Mouse (Mus musculus) neural tube, embryonic 13.5 days (tissue): ENCODE data around the gene Mmp25. TPM values are rescaled to one million over a fixed set of nuclear protein-coding genes. Genes with fewer than 3 reads are reported as not detected.
A peak's percentile ranks its signal among the peaks of the same experiment; 100 is the strongest.

Source experiments
- ATAC-seq: fragments of 200-750 bp; cut with Nextera tagmentation; 2 replicates; pipeline ENCODE4 v1.8.0; 2017; ENCODE audit warnings: low read depth, mild to moderate bottlenecking, moderate TSS enrichment, moderate library complexity
- H3K27ac ChIP-seq: fragments of 300-500 bp; sonication (generic); replicated peaks from 2 replicates; pipeline ENCODE4 v1.5.1; 2015; ENCODE audit warnings: moderate library complexity, mild to moderate bottlenecking, inconsistent platforms
- H3K27me3 ChIP-seq: fragments of 300-500 bp; sonication (generic); 2 replicates; pipeline ENCODE4 v1.6.1; 2015; ENCODE audit warnings: mild to moderate bottlenecking, inconsistent platforms
- H3K36me3 ChIP-seq: fragments of 300-500 bp; sonication (generic); 2 replicates; pipeline ENCODE4 v1.6.1; 2015; ENCODE audit warnings: mild to moderate bottlenecking, inconsistent platforms
- H3K4me1 ChIP-seq: fragments of 300-500 bp; sonication (generic); replicated peaks from 2 replicates; pipeline ENCODE4 v1.6.1; 2015; ENCODE audit warnings: inconsistent platforms
- H3K4me2 ChIP-seq: fragments of 300-500 bp; sonication (generic); 2 replicates; pipeline ENCODE4 v1.6.1; 2015; ENCODE audit warnings: inconsistent platforms, mild to moderate bottlenecking, moderate library complexity
- H3K4me3 ChIP-seq: fragments of 300-500 bp; sonication (generic); 2 replicates; pipeline ENCODE4 v1.5.1; 2015; ENCODE audit warnings: mild to moderate bottlenecking, inconsistent platforms
- H3K9ac ChIP-seq: fragments of 300-500 bp; sonication (generic); 2 replicates; pipeline ENCODE4 v1.6.1; 2015; ENCODE audit warnings: moderate library complexity, mild to moderate bottlenecking, inconsistent platforms
- H3K9me3 ChIP-seq: fragments of 300-500 bp; sonication (generic); 2 replicates; pipeline ENCODE4 v1.6.1; 2016; ENCODE audit warnings: inconsistent platforms
- WGBS: fragments of 180-500 bp; shearing (Covaris S2); methylation state at CpG from one replicate; pipeline ENCODE4 v1.1.7; 2015; 5-methylcytosine and 5-hydroxymethylcytosine counted together
- polyA plus RNA-seq: library from polyadenylated mRNA; unstranded; fragments of >200 nt; fragmentation: Nextera tagmentation; extraction: Ambion mirVana; gene quantifications from 2 replicates; pipeline ENCODE4 v1.2.1, GENCODE M21; 2015

The Mmp25 gene
- polyA plus RNA-seq, 1 experiment from 2014 or later = 2.3 TPM

DNA sequence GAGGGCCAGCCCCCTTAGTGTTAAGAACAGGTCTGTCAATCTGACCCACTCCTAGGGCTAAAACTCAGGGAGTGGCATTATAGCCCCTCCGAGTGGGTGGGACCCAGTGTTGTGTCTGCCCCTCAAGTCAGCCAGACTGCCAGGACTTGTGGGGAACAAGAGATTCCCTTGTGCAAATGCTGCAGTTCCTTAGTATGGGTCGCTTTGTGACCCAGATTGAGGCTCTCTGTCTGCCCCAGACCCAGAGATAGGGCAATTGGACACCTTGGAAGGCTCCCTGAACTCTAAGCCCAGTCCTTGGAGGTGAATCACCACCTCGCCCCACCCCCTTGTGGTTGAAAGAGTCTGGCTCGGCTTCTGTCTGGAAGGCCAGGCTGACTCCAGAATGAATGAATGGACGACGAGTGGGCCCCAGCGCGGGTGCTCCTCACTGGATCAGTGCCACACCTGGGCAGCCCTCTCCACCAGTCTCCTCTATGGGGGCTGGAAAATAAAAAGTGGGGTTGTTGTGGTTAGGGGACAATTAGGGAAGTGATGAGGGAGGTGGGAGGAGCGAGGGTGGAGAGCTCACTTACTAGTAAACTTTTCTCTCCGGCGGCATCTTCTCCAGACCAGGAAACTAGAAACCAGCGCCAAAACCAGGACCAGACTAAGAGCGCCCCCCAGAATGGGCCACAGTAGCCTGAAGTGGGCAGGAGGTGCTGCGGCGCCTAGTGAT, 30.6 kb upstream of the Mmp25 start:
- Histone ChIP-seq H3K27me3 (peaks cover 64% of the 10 kb centered on the region), H3K4me3 (peak overlapping the region; percentile 44), H3K9me3 (no peaks in the 10 kb centered on the region), H3K27ac (no peak overlapping the region), H3K4me1 (peaks cover 60% of the 10 kb centered on the region), H3K36me3 (no peaks in the 10 kb centered on the region), H3K9ac (no peak overlapping the region; the same call in 1 of the 2 replicates), H3K4me2 (peak overlapping the region; percentile 88)
- 10% methylated on average over 15 of the region's 15 CpGs for WGBS
- no peak for ATAC-seq

GRCm38 (mm10) chr17:23675127-23675526, 30.1 kb upstream of the Mmp25 start:
- Histone ChIP-seq H3K27me3 (peaks cover 58% of the 10 kb centered on the region), H3K36me3 (peaks cover 6% of the 10 kb centered on the region), H3K4me1 (peaks cover 60% of the 10 kb centered on the region), H3K4me2 (peak overlapping the region; percentile 88), H3K4me3 (no peak overlapping the region), H3K9ac (0 out of 2 replicates have a peak overlapping the region, but pooled peaks have one; percentile 17), H3K9me3 (no peaks in the 10 kb centered on the region), H3K27ac (no peak overlapping the region)
- 41% methylated on average over 5 of the region's 5 CpGs for WGBS
- ATAC-seq = no peak

DNA sequence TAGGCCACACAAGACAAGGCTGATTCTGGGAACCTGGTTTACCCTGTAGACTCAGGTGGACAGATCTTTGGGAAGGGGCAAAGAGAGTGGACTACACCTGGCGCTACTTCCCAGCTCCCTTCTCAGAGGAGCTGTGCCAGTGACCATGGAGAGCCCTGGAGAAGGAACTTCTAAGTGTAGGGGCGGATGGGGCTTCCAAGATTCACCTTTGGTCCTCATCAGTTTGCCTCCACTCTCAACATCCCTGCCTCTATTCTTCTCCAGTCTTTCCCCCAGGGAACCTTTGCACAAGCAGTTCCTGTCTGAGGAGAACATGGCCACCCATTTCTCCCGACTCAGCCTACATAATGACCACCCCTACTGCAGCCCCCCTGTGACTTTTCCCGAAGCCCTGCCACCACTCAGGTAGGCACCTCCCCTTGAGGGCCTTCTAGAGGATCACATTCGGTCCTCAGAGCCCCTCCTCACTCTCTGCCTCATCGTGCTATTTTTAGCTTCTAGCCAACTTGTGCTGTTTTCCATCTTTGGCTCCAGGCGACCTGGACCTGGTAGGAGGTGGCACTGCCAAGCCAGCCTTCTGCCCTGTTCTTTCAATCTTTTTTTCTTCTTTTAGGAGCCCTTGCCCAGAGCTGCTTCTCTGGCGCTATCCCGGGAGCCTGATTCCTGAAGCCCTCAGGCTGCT, 29.3 kb upstream of the Mmp25 start:
- H3K9me3 ChIP-seq = no peaks in the 10 kb centered on the region
- WGBS = 42% methylated on average over 9 of the region's 9 CpGs
- peak overlapping the region; percentile 84 for H3K9ac ChIP-seq
- H3K27me3 ChIP-seq = peaks cover 51% of the 10 kb centered on the region
- peaks cover 13% of the 10 kb centered on the region for H3K36me3 ChIP-seq
- peak overlapping the region; percentile 88 for H3K4me2 ChIP-seq
- peak overlapping the region; percentile 59 for H3K4me3 ChIP-seq
- peaks cover 58% of the 10 kb centered on the region for H3K4me1 ChIP-seq
- no peak overlapping the region for H3K27ac ChIP-seq
- no peak for ATAC-seq

- Histone ChIP-seq H3K4me2 (peak within 1 kb of the TSS; percentile 88), H3K9me3 (no peaks in the 10 kb centered on the region), H3K4me3 (peak within 1 kb of the TSS; percentile 59), H3K36me3 (peaks cover 22% of the 10 kb centered on the region), H3K4me1 (peaks cover 54% of the 10 kb centered on the region), H3K27ac (peak within 1 kb of the TSS; percentile 83), H3K27me3 (peaks cover 42% of the 10 kb centered on the region), H3K9ac (peak within 1 kb of the TSS; percentile 84)
- WGBS = under 1% methylated on average over 45 of the region's 45 CpGs
- peak; percentile 94 for ATAC-seq
These were observed 28.5 kb upstream of the Mmp25 start, which contains the start of the genes Hcfc1r1 and Thoc6 for GRCm38 (mm10) chr17:23673424-23674073. Gene Hcfc1r1, plus strand, starts transcription at chr17:23673596. Gene Thoc6, minus strand, starts transcription at chr17:23673882.

DNA sequence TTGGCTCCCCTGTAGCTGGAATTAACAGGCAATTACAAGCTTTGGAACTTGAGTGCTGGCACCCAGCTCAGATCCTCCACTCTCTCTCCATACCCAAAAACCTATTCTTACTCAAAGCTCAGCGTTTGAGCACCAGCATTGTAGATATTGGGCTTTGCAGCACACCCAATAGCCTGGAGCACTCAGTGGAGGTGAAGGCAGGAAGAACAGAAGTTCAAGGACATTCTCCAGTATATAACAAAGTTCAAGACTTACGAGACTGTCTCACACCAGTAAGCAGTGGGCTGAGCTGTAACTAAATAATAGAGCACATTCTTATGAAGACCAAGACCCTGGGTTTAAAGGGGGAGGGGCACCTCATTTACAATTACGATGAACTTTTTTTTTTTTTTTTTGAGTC, 27.7 kb upstream of the Mmp25 start:
- Histone ChIP-seq H3K27me3 (peaks cover 34% of the 10 kb centered on the region), H3K27ac (no peak overlapping the region), H3K4me1 (peaks cover 54% of the 10 kb centered on the region), H3K4me3 (peak overlapping the region; percentile 59), H3K9me3 (no peaks in the 10 kb centered on the region), H3K36me3 (peaks cover 29% of the 10 kb centered on the region), H3K9ac (peak overlapping the region; percentile 84; the same call in 1 of the 2 replicates), H3K4me2 (peak overlapping the region; percentile 88)
- WGBS = 68% methylated on average over 3 of the region's 3 CpGs
- ATAC-seq = 0 out of 2 replicates have a peak, but pooled peaks have one; percentile 0

DNA sequence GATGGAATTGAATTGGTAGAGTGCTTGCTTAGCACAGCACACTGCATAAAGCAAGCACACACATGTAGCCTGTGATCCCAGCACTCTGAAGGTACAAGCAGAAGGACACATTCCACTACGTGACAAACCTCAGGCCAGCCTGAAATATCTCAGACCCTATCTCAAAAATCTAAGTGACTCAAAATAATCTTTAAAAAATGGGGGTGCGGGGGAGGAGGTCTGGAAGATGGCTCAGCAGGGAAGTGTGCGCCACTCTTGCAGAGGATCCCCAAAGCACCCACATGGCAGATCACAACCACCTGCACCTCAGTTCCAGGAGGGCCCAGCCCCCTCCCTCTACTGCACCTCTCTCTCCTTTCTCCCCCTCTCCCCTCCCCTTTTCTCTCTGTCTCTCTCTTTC, 26.4 kb upstream of the Mmp25 start:
- H3K4me3 ChIP-seq = no peak overlapping the region
- no peak overlapping the region for H3K9ac ChIP-seq
- no peak overlapping the region for H3K4me2 ChIP-seq
- no peak overlapping the region for H3K27ac ChIP-seq
- H3K9me3 ChIP-seq = no peaks in the 10 kb centered on the region
- 96% methylated on average over 3 of the region's 3 CpGs for WGBS
- peaks cover 42% of the 10 kb centered on the region for H3K4me1 ChIP-seq
- peaks cover 24% of the 10 kb centered on the region for H3K27me3 ChIP-seq
- H3K36me3 ChIP-seq = peaks cover 41% of the 10 kb centered on the region
- ATAC-seq = no peak

- Histone ChIP-seq H3K9me3 (no peaks in the 10 kb centered on the region), H3K4me1 (peaks cover 33% of the 10 kb centered on the region), H3K4me3 (no peak overlapping the region), H3K36me3 (peaks cover 48% of the 10 kb centered on the region), H3K27me3 (peaks cover 15% of the 10 kb centered on the region), H3K4me2 (no peak overlapping the region), H3K9ac (no peak overlapping the region), H3K27ac (no peak overlapping the region)
- no peak for ATAC-seq
- 91% methylated on average over 7 of the region's 7 CpGs for WGBS
These were observed 25.5 kb upstream of the Mmp25 start for GRCm38 (mm10) chr17:23670516-23671074.

- Histone ChIP-seq H3K36me3 (peaks cover 46% of the 10 kb centered on the region), H3K9ac (no peak overlapping the region), H3K4me2 (no peak overlapping the region), H3K27ac (no peak overlapping the region), H3K27me3 (peaks cover 32% of the 10 kb centered on the region), H3K9me3 (no peaks in the 10 kb centered on the region), H3K4me3 (no peak overlapping the region), H3K4me1 (peaks cover 5% of the 10 kb centered on the region)
- ATAC-seq = no peak
- WGBS = 88% methylated on average over 14 of the region's 14 CpGs
These were observed 20.4 kb upstream of the Mmp25 start for GRCm38 (mm10) chr17:23665511-23665910.

DNA sequence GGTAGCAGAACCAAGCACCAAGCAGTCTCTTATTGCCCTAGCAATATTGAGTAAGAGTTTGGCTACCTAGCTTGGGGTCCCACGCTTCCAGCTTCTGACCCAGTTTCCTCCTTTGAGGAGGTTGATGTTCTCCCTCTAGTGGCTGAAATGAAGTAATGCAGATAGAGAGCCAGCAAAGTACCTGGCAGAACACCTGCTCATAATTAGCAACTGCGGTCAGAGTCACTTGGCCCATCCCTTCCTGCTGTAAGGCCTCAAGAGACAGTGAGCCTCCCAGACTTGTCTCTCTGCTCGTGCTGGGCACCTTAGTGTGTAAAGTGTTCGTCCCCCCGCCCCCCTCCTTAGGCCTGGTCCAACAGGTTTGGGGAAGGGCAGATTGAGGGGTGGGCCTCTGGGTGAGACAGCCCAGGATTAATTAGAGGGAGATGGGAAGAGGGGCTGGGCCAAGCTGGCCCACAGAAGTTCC, 19.5 kb upstream of the Mmp25 start:
- peaks cover 41% of the 10 kb centered on the region for H3K27me3 ChIP-seq
- peaks cover 36% of the 10 kb centered on the region for H3K36me3 ChIP-seq
- H3K27ac ChIP-seq = no peak overlapping the region
- peak; percentile 33; the same call in 1 of the 2 replicates for ATAC-seq
- WGBS = 10% methylated on average over 5 of the region's 5 CpGs
- peaks cover 8% of the 10 kb centered on the region for H3K4me1 ChIP-seq
- no peaks in the 10 kb centered on the region for H3K9me3 ChIP-seq
- no peak overlapping the region for H3K4me3 ChIP-seq
- H3K4me2 ChIP-seq = no peak overlapping the region
- no peak overlapping the region for H3K9ac ChIP-seq

- Histone ChIP-seq H3K9ac (no peak overlapping the region), H3K9me3 (no peaks in the 10 kb centered on the region), H3K36me3 (peaks cover 7% of the 10 kb centered on the region; the same call in 1 of the 2 replicates), H3K4me3 (no peak overlapping the region), H3K27me3 (peaks cover 52% of the 10 kb centered on the region), H3K27ac (no peak overlapping the region), H3K4me2 (no peak overlapping the region), H3K4me1 (peaks cover 8% of the 10 kb centered on the region)
- ATAC-seq = no peak
- WGBS = 1% methylated on average over 9 of the region's 9 CpGs
These were observed 16.4 kb upstream of the Mmp25 start for GRCm38 (mm10) chr17:23661526-23661925.

DNA sequence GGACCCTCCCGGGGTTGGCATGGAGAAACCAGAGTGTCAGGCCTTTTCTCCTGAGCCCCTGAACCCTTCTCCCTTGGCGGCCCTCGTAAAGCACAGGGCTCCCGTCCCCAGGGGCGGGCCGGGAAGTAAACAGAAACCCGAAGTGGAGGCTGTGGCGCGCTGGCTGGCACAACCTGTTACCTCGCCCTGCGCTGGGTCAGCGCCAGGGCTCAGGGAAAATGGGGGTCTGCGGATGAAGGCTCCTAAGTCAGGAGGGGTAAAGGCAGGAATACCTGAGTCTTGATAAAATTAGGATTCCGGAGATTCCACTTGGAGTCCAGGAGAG, 15.8 kb upstream of the Mmp25 start:
- ATAC-seq = no peak

More for the DNA sequence above, 15.8 kb upstream of the Mmp25 start:
- peaks cover 54% of the 10 kb centered on the region for H3K27me3 ChIP-seq
- no peak overlapping the region for H3K4me3 ChIP-seq
- no peak overlapping the region for H3K27ac ChIP-seq
- no peak overlapping the region for H3K9ac ChIP-seq
- WGBS = 3% methylated on average over 14 of the region's 14 CpGs
- peaks cover 8% of the 10 kb centered on the region for H3K4me1 ChIP-seq
- no peaks in the 10 kb centered on the region for H3K9me3 ChIP-seq
- no peak overlapping the region for H3K4me2 ChIP-seq
- no peaks in the 10 kb centered on the region for H3K36me3 ChIP-seq
